8 mouse cellular contexts compared by ENCODE assay signal in the genomic region with DNA sequence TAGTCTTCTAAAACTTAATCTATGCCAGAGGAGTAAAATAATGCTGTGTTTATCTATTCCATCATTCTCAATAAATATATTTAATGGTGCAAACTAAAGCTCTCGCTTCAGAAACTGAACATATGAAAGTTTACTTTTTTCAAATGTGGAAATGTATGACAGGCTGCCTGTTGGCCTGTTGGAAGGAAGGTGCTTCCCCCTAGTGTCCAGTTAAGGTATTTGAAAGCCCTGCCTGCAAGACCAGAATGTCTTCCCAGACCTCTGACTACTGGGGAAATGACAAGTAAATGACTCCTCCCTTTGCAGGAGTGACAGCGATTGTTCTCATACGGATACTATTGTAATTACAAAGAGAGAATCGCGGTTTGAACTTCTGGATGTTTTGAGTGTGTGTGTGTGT. TPM values are rescaled to one million over a fixed set of nuclear protein-coding genes. Genes with fewer than 3 reads are reported as not detected.
DNase-seq lines count a peak whose midpoint lies in the region; ATAC-seq lines count a peak whose summit lies in the region.

No protein-coding gene starts in this region.

- peak; percentile 92 for ATAC-seq in megakaryocyte-erythroid progenitor cell, adult 5-6 weeks (replicated peaks; ENCODE audit: low FRiP score, low TSS enrichment, poor library complexity, severe bottlenecking)

- intact Hi-C loops in heart, postnatal 14 days (cut with DNase I): loop anchor here (5.0 kb wide), 4 partner anchors 111 to 451 kb away; partner anchors contain the start of gene Sntg2

- peak; percentile 69 for DNase-seq in left cerebral cortex, adult 11 months (ENCODE audit: low spot score)
- no peak for DNase-seq in left cerebral cortex, adult 8-10 months (ENCODE audit: low spot score in 2 of 2)
- peak; percentile 50 for DNase-seq in T-cell, adult 2 months (ENCODE audit: low spot score)
- peak; percentile 84 for DNase-seq in embryo, embryonic 10.5 days (ENCODE audit: low spot score)
- peak; percentile 60 to 81 for DNase-seq in heart, postnatal 14 days
- peak; percentile 72 for DNase-seq in layer of hippocampus, adult 9-11 months
- peak; percentile 37 to 43 for DNase-seq in spleen, postnatal 36 days (ENCODE audit: low spot score in 2 of 2)

RNA-seq across cellular contexts. Expression of gene Tmem18, which starts 6.2 kb away (rescaled TPM):
- total RNA-seq in left cerebral cortex, adult 8-10 months (2022): 10 to 100 TPM; 32.4 to 35.5 (median 34.3) TPM
- 10 to 100 TPM in 1 of 2 experiments, 1 to 10 TPM in 1; 9.8 to 10.1 TPM for total RNA-seq in heart, postnatal 14 days (2021)
- 11.9 and 12.4 TPM in 2 replicates for total RNA-seq in megakaryocyte-erythroid progenitor cell, adult 5-6 weeks (2014; fragmentation: Nextera tagmentation)
- 13.6 and 18.6 TPM in 2 replicates for total RNA-seq in megakaryocyte-erythroid progenitor cell, adult 5-6 weeks (2017)

Comparison
In these comparisons a context has a peak if more than half of its experiments do, and no peak if none do; other contexts are left out.
1. DNase-seq: peak in left cerebral cortex, adult 11 months (single experiment), T-cell, adult 2 months (single experiment), embryo, embryonic 10.5 days (single experiment), heart, postnatal 14 days (2 of 2), layer of hippocampus, adult 9-11 months (single experiment) and spleen, postnatal 36 days (2 of 2); none in left cerebral cortex, adult 8-10 months (0 of 2).